Mouse (Mus musculus) CD8-positive naive resting alpha-beta T cell, adult 57 days (primary cell): ENCODE results near the gene Grb7. TPM values are rescaled to one million over a fixed set of nuclear protein-coding genes. Genes with fewer than 3 reads are reported as not detected.

Experiments
- total RNA-seq: library from RNA; stranded (reverse); gene quantifications from one replicate; pipeline ENCODE4 v1.2.4, GENCODE M21; 2023

The Grb7 gene
- 0.31 TPM for total RNA-seq

GRCm38 (mm10) chr11:98446213-98446561 is at the start of gene Grb7:
Gene Grb7 (plus strand): TSS chr11:98446394.

GRCm38 (mm10) chr11:98400161-98400726 is 46.0 kb upstream of the Grb7 start, which contains the start of gene Pgap3:
Gene Pgap3 (minus strand): TSS chr11:98400490.

DNA sequence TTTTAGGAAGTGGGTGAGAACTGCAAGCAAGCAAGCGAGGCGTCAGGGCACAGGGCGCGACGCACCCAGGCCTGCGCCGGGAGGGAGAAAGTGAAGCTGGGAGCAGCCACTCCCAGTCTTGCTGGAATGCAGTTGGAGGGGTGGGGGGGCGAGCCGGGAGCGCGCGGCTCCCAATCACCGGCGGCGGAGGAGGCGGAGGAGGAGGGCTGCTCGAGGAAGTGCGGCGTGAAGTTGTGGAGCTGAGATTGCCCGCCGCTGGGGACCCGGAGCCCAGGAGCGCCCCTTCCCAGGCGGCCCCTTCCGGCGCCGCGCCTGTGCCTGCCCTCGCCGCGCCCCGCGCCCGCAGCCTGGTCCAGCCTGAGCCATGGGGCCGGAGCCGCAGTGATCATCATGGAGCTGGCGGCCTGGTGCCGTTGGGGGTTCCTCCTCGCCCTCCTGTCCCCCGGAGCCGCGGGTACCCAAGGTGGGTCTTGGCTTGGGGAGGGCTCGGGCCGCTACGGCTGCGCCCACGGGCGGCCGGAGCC is 33.9 kb upstream of the Grb7 start, which contains the start of gene Erbb2:
Gene Erbb2, plus strand, starts transcription at position 198 of the 524 bp plus-strand sequence.

GRCm38 (mm10) chr11:98438331-98439158 is 7.6 kb upstream of the Grb7 start, which contains the start of gene Mien1:
Gene Mien1 (minus strand): TSS chr11:98438991.

Other genes starting within 250 kb of the Grb7 start
- gene Cdk12, start 243.3 kb upstream of the Grb7 start, total RNA-seq, result 88.6 TPM
- gene Neurod2, start 116.7 kb upstream of the Grb7 start, total RNA-seq, result not detected
- not detected for gene Ppp1r1b, start 98.0 kb upstream of the Grb7 start, total RNA-seq
- 40.9 TPM for gene Stard3, start 88.0 kb upstream of the Grb7 start, total RNA-seq
- gene Tcap, start 62.6 kb upstream of the Grb7 start, total RNA-seq, result not detected
- gene Pnmt, start 59.9 kb upstream of the Grb7 start, total RNA-seq, result not detected
- 11.3 TPM for gene Pgap3, start 45.9 kb upstream of the Grb7 start, total RNA-seq
- not detected for gene Erbb2, start 33.9 kb upstream of the Grb7 start, total RNA-seq
- 43.0 TPM for gene Mien1, start 7.4 kb upstream of the Grb7 start, total RNA-seq
- gene Ikzf3, start 99.6 kb downstream of the Grb7 start, total RNA-seq, result 178 TPM
- gene Zpbp2, start 104.7 kb downstream of the Grb7 start, total RNA-seq, result 3.7 TPM
- gene Ormdl3, start 141.0 kb downstream of the Grb7 start, total RNA-seq, result 20.5 TPM
- not detected for gene Lrrc3c, start 151.9 kb downstream of the Grb7 start, total RNA-seq
- 28.9 TPM for gene Gm12355, start 179.3 kb downstream of the Grb7 start, total RNA-seq
- gene Gsdma3, start 180.0 kb downstream of the Grb7 start, total RNA-seq, result not detected
- not detected for gene Gsdma2, start 200.4 kb downstream of the Grb7 start, total RNA-seq
- not detected for gene Gsdma, start 218.0 kb downstream of the Grb7 start, total RNA-seq
- gene Psmd3, start 236.2 kb downstream of the Grb7 start, total RNA-seq, result 74.1 TPM